Mouse (Mus musculus): ENCODE results near the gene Nin. TPM values are rescaled to one million over a fixed set of nuclear protein-coding genes. Genes with fewer than 3 reads are reported as not detected.

Nin gene
- polyA plus RNA-seq, 1 experiment: 11.5 TPM

DNA sequence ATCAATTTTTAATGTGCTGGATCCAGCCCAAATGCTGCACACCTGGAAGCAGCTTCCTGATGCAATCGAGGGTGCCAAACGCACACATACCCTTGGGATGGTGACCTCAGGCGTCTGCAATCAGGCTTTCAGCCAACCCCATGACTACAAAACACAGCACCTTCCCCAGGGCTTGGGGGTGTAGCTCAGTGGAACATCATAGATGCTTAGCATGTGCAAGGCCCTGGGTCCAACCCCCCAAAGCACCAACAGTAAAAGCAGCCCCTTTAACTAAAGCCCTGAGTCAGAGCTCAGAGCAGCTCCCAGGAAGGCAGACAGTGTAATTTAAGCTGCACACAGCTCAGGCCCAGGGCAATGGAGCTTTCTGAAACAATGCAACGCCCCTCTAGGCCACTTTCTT is 9.3 kb downstream of the Nin start:
- TF ChIP-seq CTCF (IDR thresholded peaks at IDR 0.05; ENCODE audit: extremely low read depth, insufficient read depth, insufficient read length, insufficient replicate concordance): no peak
- TF ChIP-seq POLR2A (IDR thresholded peaks at IDR 0.05; ENCODE audit: low read depth, low read length): no peak
- DNase-seq (ENCODE audit: low read depth in 1 of 2, low spot score in 2 of 2): no peak
- H3K36me3 ChIP-seq (ENCODE audit: control insufficient read depth, insufficient read depth, low read length): peaks cover 3% of the 10 kb centered on the region; the same call in 1 of the 2 replicates
- H3K4me1 ChIP-seq (ENCODE audit: control insufficient read depth, insufficient read depth, insufficient read length): peaks cover 16% of the 10 kb centered on the region
- no peaks in the 10 kb centered on the region for H3K27me3 ChIP-seq (ENCODE audit: control insufficient read depth, insufficient read depth, low read length)
- H3K27ac ChIP-seq (ENCODE audit: insufficient read depth, low read length): no peak overlapping the region
- H3K4me3 ChIP-seq (ENCODE audit: extremely low read depth, insufficient read depth, insufficient read length): no peak overlapping the region
- 64% methylated on average over 4 of the region's 4 CpGs for WGBS

DNA sequence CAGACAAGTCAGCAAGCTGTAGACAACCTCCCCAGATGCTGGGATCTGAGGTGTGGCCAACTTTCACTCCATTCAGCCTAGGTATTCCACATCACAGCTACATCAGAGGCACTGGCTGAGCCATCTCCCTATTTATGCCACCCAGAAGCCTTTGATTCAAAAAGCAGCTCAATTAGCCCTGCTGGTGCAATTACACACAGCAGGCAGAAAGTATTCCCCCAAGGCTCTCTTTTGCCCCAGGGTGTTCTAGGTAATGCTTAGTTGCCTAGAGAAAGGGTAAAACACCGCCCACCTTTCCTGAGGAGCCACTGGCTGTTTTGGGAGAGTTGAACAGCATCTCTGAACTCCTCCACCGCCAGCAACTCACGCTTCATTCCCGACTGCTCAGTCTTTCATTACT is 10.3 kb downstream of the Nin start:
- peaks cover 3% of the 10 kb centered on the region; the same call in 1 of the 2 replicates for H3K36me3 ChIP-seq (ENCODE audit: control insufficient read depth, insufficient read depth, low read length)
- 98% methylated on average over 4 of the region's 4 CpGs for WGBS
- TF ChIP-seq POLR2A (IDR thresholded peaks at IDR 0.05; ENCODE audit: low read depth, low read length) (no peak), CTCF (IDR thresholded peaks at IDR 0.05; ENCODE audit: extremely low read depth, insufficient read depth, insufficient read length, insufficient replicate concordance) (no peak)

DNA sequence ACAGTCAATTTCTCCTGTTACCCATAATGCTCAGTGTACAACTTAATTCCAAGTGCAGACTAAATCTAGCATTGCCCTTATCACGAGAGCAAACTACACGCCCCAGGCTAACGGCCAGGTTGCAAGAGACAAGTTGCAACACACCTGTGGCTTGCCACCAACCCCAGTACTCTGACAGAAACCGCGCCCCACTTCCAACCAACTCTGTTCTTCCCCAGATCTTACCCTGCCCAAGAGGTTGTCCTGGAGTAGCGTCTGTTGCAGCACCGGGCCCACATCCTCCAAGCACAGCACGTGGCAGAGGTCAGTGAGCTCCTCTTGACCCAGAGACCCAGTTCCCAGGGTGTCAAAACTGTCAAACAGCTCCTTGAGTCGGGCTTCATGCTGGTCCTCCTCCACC is 11.1 kb downstream of the Nin start:
- H3K4me1 ChIP-seq (ENCODE audit: control insufficient read depth, insufficient read depth, insufficient read length): peaks cover 15% of the 10 kb centered on the region
- no peak overlapping the region for H3K27ac ChIP-seq (ENCODE audit: insufficient read depth, low read length)
- no peak for DNase-seq (ENCODE audit: low read depth in 1 of 2, low spot score in 2 of 2)
- peaks cover 3% of the 10 kb centered on the region; the same call in 1 of the 2 replicates for H3K36me3 ChIP-seq (ENCODE audit: control insufficient read depth, insufficient read depth, low read length)
- no peak for TF ChIP-seq CTCF (IDR thresholded peaks at IDR 0.05; ENCODE audit: extremely low read depth, insufficient read depth, insufficient read length, insufficient replicate concordance)
- TF ChIP-seq POLR2A (IDR thresholded peaks at IDR 0.05; ENCODE audit: low read depth, low read length): no peak
- H3K4me3 ChIP-seq (ENCODE audit: extremely low read depth, insufficient read depth, insufficient read length): no peak overlapping the region
- WGBS: 74% methylated on average over 9 of the region's 9 CpGs
- no peaks in the 10 kb centered on the region for H3K27me3 ChIP-seq (ENCODE audit: control insufficient read depth, insufficient read depth, low read length)

More for the DNA sequence above, 10.3 kb downstream of the Nin start:
- Histone ChIP-seq H3K4me1 (ENCODE audit: control insufficient read depth, insufficient read depth, insufficient read length) (peaks cover 15% of the 10 kb centered on the region), H3K27ac (ENCODE audit: insufficient read depth, low read length) (no peak overlapping the region), H3K27me3 (ENCODE audit: control insufficient read depth, insufficient read depth, low read length) (no peaks in the 10 kb centered on the region), H3K4me3 (ENCODE audit: extremely low read depth, insufficient read depth, insufficient read length) (no peak overlapping the region)
- DNase-seq (ENCODE audit: low read depth in 1 of 2, low spot score in 2 of 2): no peak

DNA sequence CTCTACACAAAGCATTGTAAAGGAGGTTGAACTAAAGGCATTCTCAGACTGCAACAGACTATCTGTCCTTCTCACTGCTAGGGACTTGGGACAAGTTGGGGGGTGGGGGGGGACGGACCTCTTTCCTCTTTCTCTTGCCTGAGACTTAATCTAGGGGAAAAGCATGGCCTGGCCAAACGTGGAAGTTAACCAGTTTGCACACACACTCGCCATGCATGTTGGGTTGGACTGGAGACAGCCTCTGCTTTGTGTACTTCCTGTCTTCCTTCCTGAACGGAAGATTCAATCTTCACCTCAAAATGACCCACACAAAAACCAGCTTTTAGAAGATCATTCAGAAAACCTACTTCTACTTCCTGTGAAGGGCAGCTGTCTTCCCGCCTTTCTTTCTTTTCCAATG is 11.7 kb downstream of the Nin start:
- Histone ChIP-seq H3K4me1 (ENCODE audit: control insufficient read depth, insufficient read depth, insufficient read length) (peaks cover 11% of the 10 kb centered on the region), H3K36me3 (ENCODE audit: control insufficient read depth, insufficient read depth, low read length) (peaks cover 3% of the 10 kb centered on the region; the same call in 1 of the 2 replicates), H3K27ac (ENCODE audit: insufficient read depth, low read length) (no peak overlapping the region), H3K27me3 (ENCODE audit: control insufficient read depth, insufficient read depth, low read length) (no peaks in the 10 kb centered on the region), H3K4me3 (ENCODE audit: extremely low read depth, insufficient read depth, insufficient read length) (no peak overlapping the region)
- 46% methylated on average over 5 of the region's 5 CpGs for WGBS
- DNase-seq (ENCODE audit: low read depth in 1 of 2, low spot score in 2 of 2): no peak
- TF ChIP-seq POLR2A (IDR thresholded peaks at IDR 0.05; ENCODE audit: low read depth, low read length) (no peak), CTCF (IDR thresholded peaks at IDR 0.05; ENCODE audit: extremely low read depth, insufficient read depth, insufficient read length, insufficient replicate concordance) (no peak)

DNA sequence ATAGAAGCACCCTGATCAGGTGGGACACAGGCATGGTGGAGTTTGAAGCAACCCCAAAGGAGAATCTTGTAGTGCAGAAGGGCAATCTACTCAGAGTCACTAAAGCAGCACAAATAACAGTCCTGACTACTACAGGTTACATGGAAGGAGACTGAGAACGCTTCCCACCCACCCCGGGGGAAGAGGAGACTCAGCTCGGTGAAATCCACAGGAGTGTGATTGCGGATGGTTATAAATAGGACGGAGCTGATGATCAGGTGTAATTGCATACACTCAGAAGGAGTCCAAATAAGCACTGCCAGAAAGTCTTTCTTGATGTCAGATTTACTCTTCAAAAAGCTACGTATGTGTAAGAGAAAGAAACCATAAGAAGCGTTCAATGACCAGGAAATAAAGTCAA is 15.6 kb downstream of the Nin start:
- Histone ChIP-seq H3K4me3 (ENCODE audit: extremely low read depth, insufficient read depth, insufficient read length) (no peak overlapping the region), H3K36me3 (ENCODE audit: control insufficient read depth, insufficient read depth, low read length) (peaks cover 4% of the 10 kb centered on the region; the same call in 1 of the 2 replicates), H3K27me3 (ENCODE audit: control insufficient read depth, insufficient read depth, low read length) (no peaks in the 10 kb centered on the region), H3K4me1 (ENCODE audit: control insufficient read depth, insufficient read depth, insufficient read length) (no peaks in the 10 kb centered on the region), H3K27ac (ENCODE audit: insufficient read depth, low read length) (no peak overlapping the region)
- no peak for TF ChIP-seq CTCF (IDR thresholded peaks at IDR 0.05; ENCODE audit: extremely low read depth, insufficient read depth, insufficient read length, insufficient replicate concordance)
- TF ChIP-seq POLR2A (IDR thresholded peaks at IDR 0.05; ENCODE audit: low read depth, low read length): no peak
- DNase-seq (ENCODE audit: low read depth in 1 of 2, low spot score in 2 of 2): no peak
- 93% methylated on average over 7 of the region's 7 CpGs for WGBS

DNA sequence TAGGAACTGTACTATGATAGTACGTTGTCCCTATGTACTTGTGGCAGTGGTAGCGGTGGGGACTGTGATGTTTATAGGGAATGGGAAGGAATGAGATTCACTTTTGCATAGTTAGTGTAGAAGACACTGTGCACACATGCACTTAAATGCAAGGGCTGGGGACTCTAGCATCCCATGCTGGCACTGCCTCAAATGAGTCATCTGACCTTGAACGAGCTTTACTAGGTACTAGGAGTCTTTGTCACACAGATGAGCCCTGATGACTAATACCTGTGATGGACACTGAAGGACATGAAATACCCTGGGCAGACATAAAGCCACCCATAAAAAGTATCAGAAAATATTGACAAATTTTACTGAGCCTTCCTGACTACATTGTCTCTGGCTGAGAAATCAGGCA is 16.2 kb downstream of the Nin start:
- DNase-seq (ENCODE audit: low read depth in 1 of 2, low spot score in 2 of 2): no peak
- TF ChIP-seq POLR2A (IDR thresholded peaks at IDR 0.05; ENCODE audit: low read depth, low read length) (no peak), CTCF (IDR thresholded peaks at IDR 0.05; ENCODE audit: extremely low read depth, insufficient read depth, insufficient read length, insufficient replicate concordance) (no peak)
- 88% methylated on average over 3 of the region's 3 CpGs for WGBS
- H3K4me1 ChIP-seq (ENCODE audit: control insufficient read depth, insufficient read depth, insufficient read length): no peaks in the 10 kb centered on the region
- H3K36me3 ChIP-seq (ENCODE audit: control insufficient read depth, insufficient read depth, low read length): peaks cover 4% of the 10 kb centered on the region; the same call in 1 of the 2 replicates
- H3K27me3 ChIP-seq (ENCODE audit: control insufficient read depth, insufficient read depth, low read length): no peaks in the 10 kb centered on the region
- H3K4me3 ChIP-seq (ENCODE audit: extremely low read depth, insufficient read depth, insufficient read length): no peak overlapping the region
- no peak overlapping the region for H3K27ac ChIP-seq (ENCODE audit: insufficient read depth, low read length)

DNA sequence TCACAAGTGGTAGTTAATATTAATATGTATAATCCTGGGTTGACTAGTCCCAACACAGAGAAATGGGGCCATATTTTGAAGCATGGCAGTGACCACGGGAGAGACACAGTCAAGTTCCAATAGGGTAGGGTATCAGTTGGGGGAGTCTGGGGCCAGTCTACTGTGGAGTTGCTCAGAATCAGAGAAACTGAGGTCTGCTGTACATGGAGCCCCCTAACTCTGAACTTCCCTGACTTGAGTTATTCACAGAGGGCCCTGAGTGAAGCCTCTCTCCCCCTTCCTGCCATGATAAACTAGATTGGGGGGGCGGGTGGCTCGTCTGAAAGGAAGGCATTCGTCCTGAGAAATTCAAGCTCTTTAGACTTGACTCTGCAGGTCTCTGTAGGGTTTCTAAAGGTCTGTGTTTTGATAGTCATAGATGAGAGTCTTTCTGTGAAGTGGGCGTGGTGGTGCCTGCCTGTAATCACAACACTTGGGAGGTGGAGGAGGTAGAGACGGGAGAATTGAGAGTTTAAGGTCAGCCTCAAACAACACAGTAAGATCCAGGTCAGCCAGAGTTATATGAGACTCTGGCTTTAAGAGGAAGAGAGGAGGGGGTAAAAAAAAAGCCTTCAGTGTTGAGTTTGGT is 20.1 kb downstream of the Nin start:
- no peak overlapping the region for H3K27ac ChIP-seq (ENCODE audit: insufficient read depth, low read length)
- no peak for DNase-seq (ENCODE audit: low read depth in 1 of 2, low spot score in 2 of 2)
- no peaks in the 10 kb centered on the region for H3K27me3 ChIP-seq (ENCODE audit: control insufficient read depth, insufficient read depth, low read length)
- no peaks in the 10 kb centered on the region for H3K4me1 ChIP-seq (ENCODE audit: control insufficient read depth, insufficient read depth, insufficient read length)
- peaks cover 6% of the 10 kb centered on the region for H3K36me3 ChIP-seq (ENCODE audit: control insufficient read depth, insufficient read depth, low read length)
- TF ChIP-seq CTCF (IDR thresholded peaks at IDR 0.05; ENCODE audit: extremely low read depth, insufficient read depth, insufficient read length, insufficient replicate concordance) (no peak), POLR2A (IDR thresholded peaks at IDR 0.05; ENCODE audit: low read depth, low read length) (no peak)
- no peak overlapping the region for H3K4me3 ChIP-seq (ENCODE audit: extremely low read depth, insufficient read depth, insufficient read length)
- 90% methylated on average over 6 of the region's 6 CpGs for WGBS

Measured in spleen, adult 2 months (tissue).